Mouse (Mus musculus) olfactory bulb, adult 2 months (tissue): Measurements from ENCODE around the gene Lmtk3.

ENCODE experiments used
- CTCF ChIP-seq: fragments of 200-500 bp; IDR thresholded peaks from 2 replicates; pipeline ENCODE4 v1.5.1; 2012; ENCODE audit warnings: low read depth, mild to moderate bottlenecking, low read length, moderate library complexity; ENCODE audit not compliant: insufficient read depth
- POLR2A ChIP-seq: fragments of 200-500 bp; IDR thresholded peaks from 2 replicates; pipeline ENCODE4 v1.6.1; 2012; ENCODE audit warnings: mild to moderate bottlenecking, low read depth, low read length, moderate library complexity; ENCODE audit not compliant: insufficient read depth

DNA sequence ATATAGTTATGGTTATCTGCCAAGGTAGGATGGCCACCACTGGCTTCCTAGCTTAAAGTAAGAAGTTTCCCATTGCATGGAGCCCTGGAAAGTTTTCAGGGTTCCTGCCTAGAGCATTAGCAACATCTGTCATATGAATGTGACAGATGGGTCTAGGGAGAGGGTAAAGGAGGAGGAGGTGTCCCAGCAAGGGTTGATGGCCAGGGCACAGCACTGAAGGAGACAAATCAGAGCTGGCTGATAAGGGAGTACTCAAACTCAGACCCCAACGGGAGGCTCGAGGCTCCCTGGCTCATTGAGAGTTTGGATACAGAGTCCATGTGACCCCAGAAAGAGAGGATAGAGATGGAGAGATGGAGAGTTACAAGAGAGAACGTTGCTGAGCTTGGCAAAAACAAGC lies 67.1 kb downstream of the Lmtk3 start:
- TF ChIP-seq CTCF (no peak), POLR2A (no peak)
